Mouse (Mus musculus) ES-Bruce4 (cell line): ENCODE data around the gene Lpin2. TPM values are rescaled to one million over a fixed set of nuclear protein-coding genes. Genes with fewer than 3 reads are reported as not detected.

Experiments used
- H3K27ac ChIP-seq: 2 replicates; pipeline ENCODE4 v1.5.1; 2012; ENCODE audit warnings: low read length, inconsistent platforms; ENCODE audit not compliant: insufficient read depth
- H3K27me3 ChIP-seq: 2 replicates; pipeline ENCODE4 v1.6.1; 2012; ENCODE audit warnings: mild to moderate bottlenecking, low read length, inconsistent platforms; ENCODE audit not compliant: control insufficient read depth, poor library complexity, insufficient read depth, severe bottlenecking
- H3K36me3 ChIP-seq: 2 replicates; pipeline ENCODE4 v1.6.1; 2012; ENCODE audit warnings: inconsistent platforms, mild to moderate bottlenecking, low read length, moderate library complexity; ENCODE audit not compliant: control insufficient read depth, poor library complexity, insufficient read depth, severe bottlenecking
- H3K4me1 ChIP-seq: one replicate; pipeline ENCODE4 v1.8.1; 2011; ENCODE audit warnings: low read length; ENCODE audit not compliant: control insufficient read depth, insufficient read depth
- H3K4me3 ChIP-seq: 2 replicates; pipeline ENCODE4 v1.5.1; 2011; ENCODE audit warnings: low read depth, mild to moderate bottlenecking, low read length
- H3K9ac ChIP-seq: 2 replicates; pipeline ENCODE4 v1.6.1; 2012; ENCODE audit warnings: low read depth, mild to moderate bottlenecking, inconsistent platforms; ENCODE audit not compliant: poor library complexity, severe bottlenecking
- H3K9me3 ChIP-seq: replicated peaks from 2 replicates; pipeline ENCODE4 v1.6.1; 2012; ENCODE audit warnings: mild to moderate bottlenecking, low read length, inconsistent platforms; ENCODE audit not compliant: control insufficient read depth, poor library complexity, insufficient read depth, severe bottlenecking
- CTCF ChIP-seq: IDR thresholded peaks from one replicate; pipeline ENCODE4 v1.8.1; 2011; ENCODE audit warnings: low read depth, low read length
- EP300 ChIP-seq: IDR thresholded peaks from 2 replicates; pipeline ENCODE4 v1.6.1; 2011; ENCODE audit warnings: low read depth, low read length; ENCODE audit not compliant: insufficient read depth
- POLR2A ChIP-seq: IDR thresholded peaks from one replicate; pipeline ENCODE4 v1.8.1; 2011; ENCODE audit warnings: low read length; ENCODE audit not compliant: insufficient read depth
- polyA plus RNA-seq: library from polyadenylated mRNA; stranded (reverse); fragments of >200 nt; gene quantifications from 2 replicates; pipeline ENCODE4 v1.2.4, GENCODE M21; 2011; ENCODE audit warnings: low read depth; ENCODE audit not compliant: missing spikeins, insufficient read depth, insufficient read length

Gene Lpin2
- polyA plus RNA-seq, 1 experiment, result 19.2 TPM

- H3K9me3 ChIP-seq, result no peaks in the 10 kb centered on the region
- no peaks in the 10 kb centered on the region for H3K36me3 ChIP-seq
- H3K27ac ChIP-seq, result no peak overlapping the region
- TF ChIP-seq EP300, result no peak
- no peak for TF ChIP-seq POLR2A
- no peak for TF ChIP-seq CTCF
- H3K4me3 ChIP-seq, result no peak overlapping the region
- H3K27me3 ChIP-seq, result no peaks in the 10 kb centered on the region
- H3K4me1 ChIP-seq, result no peaks in the 10 kb centered on the region
- no peak overlapping the region for H3K9ac ChIP-seq
Measured at GRCm38 (mm10) chr17:71164991-71165390, 17.4 kb upstream of the Lpin2 start.

- Histone ChIP-seq H3K36me3 (no peaks in the 10 kb centered on the region), H3K9me3 (no peaks in the 10 kb centered on the region), H3K27ac (no peak overlapping the region), H3K27me3 (no peaks in the 10 kb centered on the region), H3K4me1 (no peaks in the 10 kb centered on the region), H3K9ac (no peak overlapping the region), H3K4me3 (no peak overlapping the region)
- no peak for TF ChIP-seq EP300
- no peak for TF ChIP-seq POLR2A
- TF ChIP-seq CTCF, result no peak
Measured at GRCm38 (mm10) chr17:71168205-71168815, 14.1 kb upstream of the Lpin2 start.

- Histone ChIP-seq H3K27ac (no peak overlapping the region), H3K9ac (no peak overlapping the region), H3K4me1 (no peaks in the 10 kb centered on the region)
Measured at GRCm38 (mm10) chr17:71168846-71169245, 13.5 kb upstream of the Lpin2 start.

GRCm38 (mm10) chr17:71169639-71170038 is 12.7 kb upstream of the Lpin2 start:
- Histone ChIP-seq H3K4me1 (no peaks in the 10 kb centered on the region), H3K9me3 (no peaks in the 10 kb centered on the region; the same call in 1 of the 2 replicates), H3K36me3 (no peaks in the 10 kb centered on the region), H3K9ac (no peak overlapping the region), H3K27me3 (no peaks in the 10 kb centered on the region), H3K27ac (no peak overlapping the region), H3K4me3 (no peak overlapping the region)
- TF ChIP-seq CTCF (no peak), POLR2A (no peak), EP300 (no peak)

More at GRCm38 (mm10) chr17:71168846-71169245, 13.5 kb upstream of the Lpin2 start:
- TF ChIP-seq EP300 (no peak), POLR2A (no peak), CTCF (no peak)
- H3K27me3 ChIP-seq, result no peaks in the 10 kb centered on the region
- H3K36me3 ChIP-seq, result no peaks in the 10 kb centered on the region
- H3K4me3 ChIP-seq, result no peak overlapping the region
- H3K9me3 ChIP-seq, result no peaks in the 10 kb centered on the region; the same call in 1 of the 2 replicates

- Histone ChIP-seq H3K9ac (no peak overlapping the region), H3K27ac (no peak overlapping the region), H3K9me3 (no peaks in the 10 kb centered on the region; the same call in 1 of the 2 replicates), H3K4me3 (no peak overlapping the region), H3K27me3 (no peaks in the 10 kb centered on the region), H3K36me3 (no peaks in the 10 kb centered on the region), H3K4me1 (no peaks in the 10 kb centered on the region)
- TF ChIP-seq CTCF (no peak), EP300 (no peak), POLR2A (no peak)
Measured at GRCm38 (mm10) chr17:71171161-71171560, 11.2 kb upstream of the Lpin2 start.

GRCm38 (mm10) chr17:71177336-71177735 is 5.0 kb upstream of the Lpin2 start:
- TF ChIP-seq CTCF, result no peak
- no peak for TF ChIP-seq EP300
- no peak for TF ChIP-seq POLR2A
- no peaks in the 10 kb centered on the region; the same call in 1 of the 2 replicates for H3K27me3 ChIP-seq
- H3K27ac ChIP-seq, result no peak overlapping the region
- H3K9ac ChIP-seq, result no peak overlapping the region
- H3K4me1 ChIP-seq, result no peaks in the 10 kb centered on the region
- no peak overlapping the region for H3K4me3 ChIP-seq
- H3K36me3 ChIP-seq, result no peaks in the 10 kb centered on the region
- H3K9me3 ChIP-seq, result no peaks in the 10 kb centered on the region; the same call in 1 of the 2 replicates
